Mouse (Mus musculus) CD4-positive, CD25-positive, alpha-beta regulatory T cell, adult 4 months (primary cell): ENCODE results near the gene 4933412E24Rik. TPM values are rescaled to one million over a fixed set of nuclear protein-coding genes. Genes with fewer than 3 reads are reported as not detected.

Experiments used
- ATAC-seq: one replicate; pipeline ENCODE4 v1.8.0; 2017
- polyA plus RNA-seq, 2 experiments: library from polyadenylated mRNA; unstranded; fragments of 100-300 nt; shearing (Covaris generic); gene quantifications; one replicate each; pipeline ENCODE4 v1.2.1; 2017

4933412E24Rik gene
- not detected for polyA plus RNA-seq

- ATAC-seq: no peak
Observed at GRCm38 (mm10) chr15:60016513-60016912, at the start of gene 4933412E24Rik. Gene 4933412E24Rik (minus strand): TSS chr15:60016613.

DNA sequence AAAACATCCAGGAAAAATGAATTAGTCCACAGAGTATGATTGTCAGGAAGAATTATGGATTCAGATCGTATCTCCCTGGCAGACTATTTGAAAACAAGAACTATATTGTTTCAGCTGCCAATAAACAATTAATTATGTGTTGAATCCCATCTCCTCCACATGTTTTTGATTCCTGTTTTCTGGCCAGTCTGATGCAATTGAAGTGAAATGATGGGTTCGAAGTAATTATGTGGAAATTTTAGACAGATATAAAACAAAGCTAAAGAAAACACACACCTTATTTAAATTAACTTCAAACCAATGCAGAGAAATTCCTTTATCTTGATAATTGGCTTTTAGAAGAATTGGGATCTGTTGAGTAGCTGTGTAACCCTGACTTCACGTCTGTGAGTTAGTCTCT lies 14.3 kb upstream of the 4933412E24Rik start:
- ATAC-seq: no peak

DNA sequence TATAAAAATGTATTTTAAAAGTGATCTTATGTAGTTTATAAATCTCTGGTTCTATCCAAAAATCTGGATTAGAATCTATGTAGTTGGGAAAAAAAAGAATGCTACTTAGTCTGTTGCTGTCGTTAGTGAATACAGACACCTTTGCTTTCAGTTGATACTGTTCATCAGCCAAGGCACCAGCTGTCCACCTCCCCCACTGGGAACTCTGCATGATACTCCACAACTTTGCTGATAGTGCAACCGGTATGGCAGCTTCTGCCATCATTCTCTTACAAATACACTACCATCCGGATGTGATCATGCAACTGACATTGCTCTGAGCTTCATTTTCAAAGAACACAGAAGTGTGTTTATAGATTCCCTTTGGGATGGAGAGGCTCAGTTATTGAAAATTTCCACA lies 4.8 kb upstream of the 4933412E24Rik start:
- no peak for ATAC-seq

- no peak for ATAC-seq
Observed at GRCm38 (mm10) chr15:60010199-60010598, 6.2 kb downstream of the 4933412E24Rik start.

DNA sequence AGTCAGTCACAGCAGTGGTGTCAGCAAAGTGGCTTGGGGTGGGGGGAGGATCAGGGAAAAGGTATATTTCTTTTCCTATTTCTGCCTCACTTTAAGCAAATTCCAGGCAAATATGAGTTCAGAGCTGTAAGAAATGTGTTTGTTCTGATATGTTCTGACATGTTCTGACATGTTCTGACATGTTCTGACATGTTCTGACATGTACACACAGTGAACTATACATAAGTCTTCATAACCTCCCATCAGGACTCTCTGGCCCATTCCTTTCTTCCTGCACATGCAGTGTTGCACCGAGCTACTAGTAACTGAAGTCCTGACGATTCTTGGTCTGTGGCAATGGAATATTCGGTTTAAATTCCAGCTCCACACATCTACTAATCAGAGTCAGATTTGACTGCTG lies 6.8 kb downstream of the 4933412E24Rik start:
- no peak for ATAC-seq

DNA sequence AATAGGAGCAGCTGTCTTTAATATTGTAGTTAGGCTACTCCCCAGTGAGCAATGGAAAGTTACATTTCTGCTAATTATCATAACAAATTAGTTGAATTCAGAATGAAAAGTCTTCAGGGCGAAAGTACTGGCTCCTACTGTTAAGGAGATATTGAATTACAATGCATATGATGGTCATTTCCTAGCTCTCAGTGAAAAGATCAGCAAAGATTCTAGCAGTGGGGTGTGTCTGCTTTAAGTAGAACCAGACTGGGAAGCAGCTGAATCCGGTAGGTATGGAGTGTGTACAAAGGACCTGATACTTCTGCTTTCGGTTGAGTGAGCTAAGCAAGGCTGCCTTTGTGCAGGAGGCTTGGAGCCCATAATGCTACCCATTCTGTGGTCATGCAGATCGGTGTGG lies 32.6 kb downstream of the 4933412E24Rik start:
- no peak for ATAC-seq

DNA sequence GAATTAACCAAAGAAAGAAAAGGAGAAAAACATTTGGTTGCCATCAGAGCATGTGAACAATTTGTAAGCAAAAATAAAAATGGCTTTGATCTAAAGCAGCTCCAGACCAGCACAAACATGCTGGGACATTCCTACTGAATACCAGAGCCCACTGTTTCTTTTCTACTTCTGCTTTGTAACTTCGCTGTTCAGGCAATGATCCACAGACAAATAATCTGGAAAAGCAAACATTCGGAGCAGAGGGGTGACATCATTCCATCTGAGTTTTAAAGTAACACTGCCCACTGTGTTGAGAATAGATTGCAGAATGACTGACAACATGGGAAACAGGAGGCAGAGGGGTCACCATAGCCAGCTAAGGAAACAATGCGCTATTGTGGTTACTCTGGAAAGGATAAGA lies 41.1 kb downstream of the 4933412E24Rik start:
- no peak for ATAC-seq

GRCm38 (mm10) chr15:59974584-59974983 lies 41.8 kb downstream of the 4933412E24Rik start:
- no peak for ATAC-seq

DNA sequence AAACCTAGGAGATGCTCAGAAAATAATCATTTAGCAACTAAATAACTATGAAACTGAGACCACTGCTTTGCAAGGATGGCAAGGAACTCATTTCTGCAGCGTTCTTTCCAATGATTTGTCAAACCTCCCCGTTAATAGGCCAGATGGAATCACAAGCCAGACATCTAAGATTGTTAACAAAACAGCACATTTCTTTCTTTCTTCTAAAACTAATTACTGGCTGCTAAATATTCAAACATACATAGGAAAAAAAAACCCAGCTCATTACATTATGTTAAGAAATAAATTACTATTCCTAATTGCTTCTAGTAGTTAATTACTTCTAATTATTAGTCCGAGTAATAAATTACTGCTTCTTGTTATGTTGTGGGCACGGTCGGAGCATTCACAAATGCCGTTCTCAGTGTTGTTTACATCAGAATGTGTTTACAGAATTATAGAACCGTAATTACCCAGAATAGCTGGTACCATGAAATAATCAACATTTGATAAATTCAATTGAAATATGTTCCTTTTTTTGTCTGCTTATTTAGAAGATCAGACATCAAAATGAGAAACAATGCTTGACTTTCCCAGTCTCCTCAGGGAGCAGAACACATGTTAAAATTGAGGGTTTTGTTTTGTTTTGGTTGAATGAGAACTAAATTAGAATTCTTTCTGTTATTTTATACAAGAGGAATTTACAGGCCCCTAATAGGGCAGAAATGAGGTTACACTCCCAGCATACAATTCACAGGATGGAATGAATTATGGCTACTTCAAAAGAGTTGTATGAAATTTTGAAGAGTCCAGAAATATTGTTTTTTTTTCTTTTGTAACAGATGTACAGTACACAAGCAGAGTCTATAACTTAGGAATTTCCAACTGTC lies 42.5 kb downstream of the 4933412E24Rik start:
- ATAC-seq: no peak
